Mouse (Mus musculus): ENCODE results near the gene Actrt1. TPM values are rescaled to one million over a fixed set of nuclear protein-coding genes. Genes with fewer than 3 reads are reported as not detected.

The Actrt1 gene
- not detected in 2 replicates for polyA plus RNA-seq (2016; fragmentation: Nextera tagmentation; extraction: Ambion mirVana)

DNA sequence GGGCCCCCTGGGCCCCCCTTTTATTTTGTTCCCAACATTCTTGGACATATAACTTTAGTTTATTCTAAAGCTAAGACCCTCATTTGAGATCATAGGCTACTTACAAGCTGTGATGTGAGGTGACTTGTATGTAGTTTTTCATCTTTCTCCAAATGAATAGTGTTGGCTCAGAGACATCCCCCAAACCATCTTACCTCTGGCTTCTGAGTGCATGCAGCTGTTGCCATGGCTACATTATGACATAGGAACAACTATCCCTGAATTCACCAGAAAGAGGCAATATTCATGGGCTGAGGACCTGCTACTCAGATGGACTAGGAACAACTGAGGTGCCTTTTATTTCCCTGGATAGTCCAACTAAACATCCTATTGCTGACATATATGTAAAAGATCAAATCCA, at the start of gene Actrt1:
Actrt1 (plus strand) TSS at position 301 of the 400 bp plus-strand sequence.
- no peak within 1 kb of the TSS for H3K4me3 ChIP-seq (replicated peaks)
- H3K27ac ChIP-seq: no peak within 1 kb of the TSS
- no peak within 1 kb of the TSS for H3K4me2 ChIP-seq
- no peaks in the 10 kb centered on the region for H3K27me3 ChIP-seq
- no peak for ATAC-seq (ENCODE audit: insufficient number of reproducible peaks, insufficient read depth, low FRiP score, low TSS enrichment, low read depth)
- H3K9ac ChIP-seq (replicated peaks): no peak within 1 kb of the TSS
- H3K9me3 ChIP-seq: no peaks in the 10 kb centered on the region
- H3K4me1 ChIP-seq (replicated peaks): no peaks in the 10 kb centered on the region
- no peaks in the 10 kb centered on the region for H3K36me3 ChIP-seq

DNA sequence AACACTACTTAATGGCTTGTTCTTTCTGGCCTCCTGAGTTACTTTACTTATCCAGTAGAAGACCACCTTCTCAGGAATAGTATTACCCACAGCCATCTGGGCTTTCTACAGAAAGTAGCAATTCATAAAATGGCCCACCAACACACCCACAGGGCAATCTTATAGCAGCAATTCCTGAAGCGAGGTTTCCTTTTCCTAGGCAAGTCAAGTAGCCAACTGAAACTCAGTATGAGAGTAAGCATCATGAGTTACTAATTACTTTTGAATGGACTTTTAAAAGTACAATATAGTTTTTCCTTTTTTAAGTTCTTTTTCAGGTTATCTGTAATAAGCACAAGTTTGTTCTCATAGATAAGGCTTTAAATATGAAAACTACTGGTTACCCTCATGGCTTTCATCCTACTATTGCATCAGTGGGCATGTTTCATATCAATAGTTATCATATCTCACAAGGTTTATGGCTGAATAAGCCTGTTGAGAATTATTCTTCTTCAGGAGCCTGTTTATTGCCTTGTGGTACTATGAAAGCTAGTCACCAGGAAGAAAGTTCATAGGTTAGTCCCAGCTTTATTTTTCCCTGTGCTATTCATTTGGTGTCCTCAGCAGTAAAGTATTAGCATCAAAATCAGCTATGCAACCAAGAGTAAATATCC, 2.8 kb downstream of the Actrt1 start:
- Histone ChIP-seq H3K36me3 (no peaks in the 10 kb centered on the region), H3K4me3 (replicated peaks) (no peak overlapping the region), H3K27ac (no peak overlapping the region), H3K9me3 (no peaks in the 10 kb centered on the region), H3K4me2 (no peak overlapping the region), H3K27me3 (no peaks in the 10 kb centered on the region), H3K4me1 (replicated peaks) (no peaks in the 10 kb centered on the region), H3K9ac (replicated peaks) (no peak overlapping the region)
- no peak for ATAC-seq (ENCODE audit: insufficient number of reproducible peaks, insufficient read depth, low FRiP score, low TSS enrichment, low read depth)
- 71% methylated on average over 1 of the region's 1 CpGs for WGBS

Data from limb, embryonic 12.5 days (tissue).